Mouse (Mus musculus) spleen, adult 2 months (tissue): Measurements from ENCODE around the gene Arhgap18.

Source experiments
- CTCF ChIP-seq: fragments of 200-500 bp; IDR thresholded peaks from 2 replicates; pipeline ENCODE4 v1.5.1; 2011; ENCODE audit warnings: mild to moderate bottlenecking, inconsistent platforms; ENCODE audit not compliant: insufficient read depth, insufficient read length, insufficient replicate concordance; ENCODE audit errors: extremely low read depth
- POLR2A ChIP-seq: fragments of 200-500 bp; IDR thresholded peaks from 2 replicates; pipeline ENCODE4 v1.6.1; 2011; ENCODE audit warnings: low read depth, low read length, inconsistent platforms

DNA sequence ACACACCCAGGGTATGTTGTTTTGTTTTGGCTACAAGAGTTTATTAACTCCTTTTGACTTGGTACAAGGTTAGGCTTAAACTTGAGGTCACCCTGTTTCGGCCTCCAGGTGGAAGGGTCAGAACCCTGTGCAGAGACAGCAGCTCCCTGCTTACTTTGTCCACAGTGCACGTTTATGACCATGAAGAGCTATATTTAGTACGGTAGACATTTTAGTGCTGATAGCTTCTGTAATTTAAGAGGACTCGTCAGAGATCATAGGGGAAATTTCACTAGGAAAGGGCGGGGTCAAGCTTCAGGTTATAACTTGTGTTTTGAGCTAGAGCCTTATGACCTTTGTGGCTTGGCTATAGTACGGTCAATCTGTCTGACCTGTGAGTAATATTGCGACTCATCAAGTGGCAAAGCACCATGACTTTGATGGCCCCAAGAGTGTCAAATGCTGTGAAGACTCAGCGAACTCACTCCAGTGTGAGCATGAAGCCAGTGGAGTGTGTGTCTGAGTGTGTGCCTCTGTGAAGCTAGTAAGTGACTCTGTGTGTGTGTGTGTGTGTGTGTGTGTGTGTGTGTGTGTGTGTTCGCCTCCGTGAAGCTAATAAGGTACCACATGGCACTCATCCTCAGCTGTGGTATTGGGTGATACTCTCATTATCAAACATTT lies 45.7 kb downstream of the Arhgap18 start:
- TF ChIP-seq POLR2A (no peak), CTCF (no peak)
